Mouse (Mus musculus) naive thymus-derived CD4-positive, alpha-beta T cell, adult 2 months (primary cell): ENCODE data around the gene Ccdc158.

Source experiments
- DNase-seq: peaks from one replicate; pipeline ENCODE4 v3.0.0-alpha.2; 2011; ENCODE audit warnings: low read depth

The Ccdc158 gene

GRCm38 (mm10) chr5:92688124-92688523 is 13.1 kb upstream of the Ccdc158 start:
- DNase-seq = no peak

- DNase-seq = no peak
Measured at GRCm38 (mm10) chr5:92684715-92685460, 9.8 kb upstream of the Ccdc158 start.

GRCm38 (mm10) chr5:92683871-92684475 is 8.9 kb upstream of the Ccdc158 start:
- no peak for DNase-seq

- no peak for DNase-seq
Measured at GRCm38 (mm10) chr5:92683351-92683807, 8.3 kb upstream of the Ccdc158 start, which contains the start of gene Shroom3. Gene Shroom3, plus strand, starts transcription at chr5:92683435.

- DNase-seq = no peak
Measured at GRCm38 (mm10) chr5:92682621-92683348, 7.7 kb upstream of the Ccdc158 start.

GRCm38 (mm10) chr5:92681861-92682260 is 6.8 kb upstream of the Ccdc158 start:
- no peak for DNase-seq

- DNase-seq = peak; percentile 9
Measured at GRCm38 (mm10) chr5:92679441-92679840, 4.4 kb upstream of the Ccdc158 start.

GRCm38 (mm10) chr5:92675574-92675920 is 476 bp upstream of the Ccdc158 start:
- DNase-seq = no peak

GRCm38 (mm10) chr5:92666860-92667259 is 8.2 kb downstream of the Ccdc158 start:
- DNase-seq = no peak

- DNase-seq = no peak
Measured at GRCm38 (mm10) chr5:92664321-92664720, 10.8 kb downstream of the Ccdc158 start.

- peak; percentile 76 for DNase-seq
Measured at GRCm38 (mm10) chr5:92656256-92656655, 18.8 kb downstream of the Ccdc158 start.

GRCm38 (mm10) chr5:92640861-92641260 is 34.2 kb downstream of the Ccdc158 start:
- DNase-seq = no peak

GRCm38 (mm10) chr5:92635891-92636290 is 39.2 kb downstream of the Ccdc158 start:
- DNase-seq = no peak

GRCm38 (mm10) chr5:92634916-92635315 is 40.2 kb downstream of the Ccdc158 start:
- DNase-seq = no peak

GRCm38 (mm10) chr5:92633526-92633925 is 41.5 kb downstream of the Ccdc158 start:
- no peak for DNase-seq

- DNase-seq = no peak
Measured at GRCm38 (mm10) chr5:92627896-92628295, 47.2 kb downstream of the Ccdc158 start.

GRCm38 (mm10) chr5:92621883-92622282 is 53.2 kb downstream of the Ccdc158 start:
- DNase-seq = no peak

- no peak for DNase-seq
Measured at GRCm38 (mm10) chr5:92612756-92613155, 62.3 kb downstream of the Ccdc158 start.

- no peak for DNase-seq
Measured at GRCm38 (mm10) chr5:92607492-92608229, 67.4 kb downstream of the Ccdc158 start.

GRCm38 (mm10) chr5:92604452-92605247 is 70.4 kb downstream of the Ccdc158 start:
- no peak for DNase-seq
